In genomic region chr6:5455836-5456235, GRCm38 (mm10) we compare ENCODE assay signal across 29 mouse cellular contexts. TPM values are rescaled to one million over a fixed set of nuclear protein-coding genes. Genes with fewer than 3 reads are reported as not detected.
"Had no signal": no experiment of that assay in that cellular context is flagged by ENCODE, and none has a peak within 500 bp of the region (broad histone marks: within the 10 kb centered on the region; RNA-seq: fewer than 3 reads in every experiment).

No protein-coding gene starts in this region.

- H3K4me1 ChIP-seq: embryonic facial prominence, embryonic 10.5 days; embryonic facial prominence, embryonic 12.5 days; embryonic facial prominence, embryonic 13.5 days; embryonic facial prominence, embryonic 15.5 days; forebrain, embryonic 10.5 days; forebrain, embryonic 12.5 days; forebrain, embryonic 13.5 days; forebrain, embryonic 15.5 days had no signal

- H3K9me3 ChIP-seq: embryonic facial prominence, embryonic 10.5 days; embryonic facial prominence, embryonic 12.5 days; embryonic facial prominence, embryonic 13.5 days; embryonic facial prominence, embryonic 15.5 days; forebrain, embryonic 10.5 days; forebrain, embryonic 12.5 days; forebrain, embryonic 13.5 days; forebrain, embryonic 15.5 days had no signal

- H3K4me2 ChIP-seq: embryonic facial prominence, embryonic 12.5 days; embryonic facial prominence, embryonic 13.5 days; embryonic facial prominence, embryonic 15.5 days; forebrain, embryonic 12.5 days; forebrain, embryonic 13.5 days; forebrain, embryonic 15.5 days had no signal

- H3K36me3 ChIP-seq: embryonic facial prominence, embryonic 10.5 days; embryonic facial prominence, embryonic 12.5 days; embryonic facial prominence, embryonic 13.5 days; embryonic facial prominence, embryonic 15.5 days; forebrain, embryonic 10.5 days; forebrain, embryonic 12.5 days; forebrain, embryonic 15.5 days had no signal

- H3K4me3 ChIP-seq: embryonic facial prominence, embryonic 10.5 days; embryonic facial prominence, embryonic 12.5 days; embryonic facial prominence, embryonic 13.5 days; embryonic facial prominence, embryonic 15.5 days; erythroblast, embryonic 14.5 days; forebrain, embryonic 10.5 days; forebrain, embryonic 12.5 days; forebrain, embryonic 13.5 days; forebrain, embryonic 15.5 days; gastrocnemius, adult 2 months; heart, adult 2 months had no signal

- H3K27me3 ChIP-seq: embryonic facial prominence, embryonic 12.5 days; embryonic facial prominence, embryonic 13.5 days; embryonic facial prominence, embryonic 15.5 days; forebrain, embryonic 12.5 days; forebrain, embryonic 13.5 days; forebrain, embryonic 15.5 days had no signal

- DNase-seq: cerebellum, adult 9-10 months; cerebellum, adult 9-11 months; cerebellum, postnatal 10 days; cerebellum, postnatal 14 days; cerebellum, postnatal 25 days; cerebellum, postnatal 36 days; embryo, embryonic 11 days; forebrain, postnatal 0 days; gastrocnemius, adult 2 months; gastrocnemius, postnatal 10 days; gastrocnemius, postnatal 14 days; gastrocnemius, postnatal 25 days; gastrocnemius, postnatal 36 days; heart, adult 11 months; heart, adult 18-20 months; heart, adult 2 months had no signal

- H3K9ac ChIP-seq: embryonic facial prominence, embryonic 12.5 days; embryonic facial prominence, embryonic 13.5 days; embryonic facial prominence, embryonic 15.5 days; forebrain, embryonic 12.5 days; forebrain, embryonic 13.5 days; forebrain, embryonic 15.5 days; forebrain, postnatal 0 days had no signal

- ATAC-seq: forebrain, embryonic 13.5 days; forebrain, embryonic 14.5 days; forebrain, embryonic 15.5 days; forebrain, embryonic 16.5 days; forebrain, postnatal 0 days had no signal

- H3K27ac ChIP-seq: embryonic facial prominence, embryonic 10.5 days; embryonic facial prominence, embryonic 12.5 days; embryonic facial prominence, embryonic 13.5 days; embryonic facial prominence, embryonic 15.5 days; forebrain, embryonic 10.5 days; forebrain, embryonic 12.5 days; forebrain, embryonic 13.5 days; forebrain, embryonic 15.5 days; gastrocnemius, adult 2 months; heart, adult 2 months had no signal

RNA-seq across cellular contexts. Expression of gene Pdk4, which starts 40.3 kb away (rescaled TPM):
- total RNA-seq: common myeloid progenitor, adult 5-6 weeks; granulocyte monocyte progenitor cell, adult 5-6 weeks had no signal
- polyA plus RNA-seq: erythroblast, embryonic 14.5 days had no signal
